Mouse (Mus musculus) T-helper 17 cell (primary cell): Measurements from ENCODE around the gene Olfr11.

Experiments
- in situ Hi-C, 2 experiments: fragments of 300-600 bp; cut with MboI, MseI; formaldehyde crosslinking; loops; 1 replicate in 1 of 2; 2 replicates in 1 of 2; pipeline ENCODE4 v1.15.1; 2025; ENCODE audit warnings: high pct_unique_total_duplicates in 2 of 2

Olfr11 gene

GRCm38 (mm10) chr13:21642418-21642817, at the start of gene Olfr11:
Gene Olfr11 (minus strand): TSS chr13:21642518.
- in situ Hi-C loops, result no loop called here

- in situ Hi-C loops, result no loop called here
Observed at GRCm38 (mm10) chr13:21677305-21677704, 35.0 kb upstream of the Olfr11 start, which contains the start of gene Olfr1360. Gene Olfr1360 (minus strand): TSS chr13:21677405.

GRCm38 (mm10) chr13:21663286-21663685, 21.0 kb upstream of the Olfr11 start, which contains the start of gene Olfr1361:
Gene Olfr1361 (minus strand): TSS chr13:21663386.
- in situ Hi-C loops, result no loop called here

- in situ Hi-C loops, result no loop called here
Observed at GRCm38 (mm10) chr13:21613922-21614321, 28.4 kb downstream of the Olfr11 start, which contains the start of gene Olfr1362. Gene Olfr1362 (minus strand): TSS chr13:21614022.

GRCm38 (mm10) chr13:21591618-21592017, 50.7 kb downstream of the Olfr11 start:
- in situ Hi-C loops, result no loop called here
